Mouse (Mus musculus): Measurements from ENCODE around the gene Irf9. TPM values are rescaled to one million over a fixed set of nuclear protein-coding genes. Genes with fewer than 3 reads are reported as not detected.

Irf9 gene
- polyA plus RNA-seq, 2 experiments from 2014 or later = 129 to 164 TPM

DNA sequence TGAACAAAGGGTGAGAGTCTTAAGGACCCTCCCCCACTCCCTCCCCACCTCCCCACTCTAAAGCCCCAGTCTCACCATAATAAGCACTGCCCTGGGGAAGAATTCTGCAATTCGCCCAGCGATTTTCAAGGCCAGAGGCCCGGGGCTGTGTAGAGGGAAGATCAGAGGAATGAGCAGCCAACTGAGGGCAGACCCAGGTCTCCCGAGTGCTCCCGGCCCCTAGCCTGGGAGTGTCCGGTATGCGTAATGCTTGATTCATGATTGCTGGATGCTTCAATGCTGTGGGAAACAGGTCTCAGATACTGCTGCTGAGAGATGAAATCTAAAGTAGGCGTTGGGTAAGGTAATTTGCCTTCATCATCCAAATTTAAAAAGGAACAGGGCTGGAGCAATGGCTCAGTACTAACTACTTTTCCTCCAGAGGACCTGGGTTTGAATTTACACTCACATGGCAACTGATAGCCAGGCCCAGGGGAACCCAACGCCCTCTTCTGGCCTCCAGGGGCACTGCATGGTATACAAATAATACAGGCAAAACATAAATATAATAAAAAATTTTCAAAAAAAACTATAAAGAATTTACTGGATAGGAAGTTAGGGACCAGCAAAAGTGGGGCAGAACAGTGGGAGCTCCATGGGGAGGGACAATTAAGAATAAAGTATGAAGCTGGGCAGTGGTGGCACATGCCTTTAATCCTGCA, 21.2 kb upstream of the Irf9 start:
- no peak for ATAC-seq

DNA sequence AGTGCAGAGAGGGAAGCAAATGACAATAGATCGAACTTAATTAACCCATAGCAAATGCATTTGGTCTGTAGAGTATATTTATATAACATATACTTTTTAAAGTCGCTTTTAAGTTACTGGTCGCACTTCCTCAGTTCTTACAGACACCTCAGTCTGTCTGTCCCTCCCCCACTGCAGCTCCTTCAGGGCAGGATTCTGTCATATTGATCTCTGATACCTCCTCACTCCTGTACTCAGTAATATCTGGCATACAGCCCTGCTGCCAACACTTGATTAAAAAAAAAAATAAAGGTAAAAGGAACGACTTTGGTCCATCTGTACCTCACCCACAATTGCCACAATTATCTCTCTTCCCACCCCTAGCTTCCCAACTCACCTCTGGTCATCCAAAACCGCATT, 19.1 kb upstream of the Irf9 start:
- no peak for ATAC-seq

DNA sequence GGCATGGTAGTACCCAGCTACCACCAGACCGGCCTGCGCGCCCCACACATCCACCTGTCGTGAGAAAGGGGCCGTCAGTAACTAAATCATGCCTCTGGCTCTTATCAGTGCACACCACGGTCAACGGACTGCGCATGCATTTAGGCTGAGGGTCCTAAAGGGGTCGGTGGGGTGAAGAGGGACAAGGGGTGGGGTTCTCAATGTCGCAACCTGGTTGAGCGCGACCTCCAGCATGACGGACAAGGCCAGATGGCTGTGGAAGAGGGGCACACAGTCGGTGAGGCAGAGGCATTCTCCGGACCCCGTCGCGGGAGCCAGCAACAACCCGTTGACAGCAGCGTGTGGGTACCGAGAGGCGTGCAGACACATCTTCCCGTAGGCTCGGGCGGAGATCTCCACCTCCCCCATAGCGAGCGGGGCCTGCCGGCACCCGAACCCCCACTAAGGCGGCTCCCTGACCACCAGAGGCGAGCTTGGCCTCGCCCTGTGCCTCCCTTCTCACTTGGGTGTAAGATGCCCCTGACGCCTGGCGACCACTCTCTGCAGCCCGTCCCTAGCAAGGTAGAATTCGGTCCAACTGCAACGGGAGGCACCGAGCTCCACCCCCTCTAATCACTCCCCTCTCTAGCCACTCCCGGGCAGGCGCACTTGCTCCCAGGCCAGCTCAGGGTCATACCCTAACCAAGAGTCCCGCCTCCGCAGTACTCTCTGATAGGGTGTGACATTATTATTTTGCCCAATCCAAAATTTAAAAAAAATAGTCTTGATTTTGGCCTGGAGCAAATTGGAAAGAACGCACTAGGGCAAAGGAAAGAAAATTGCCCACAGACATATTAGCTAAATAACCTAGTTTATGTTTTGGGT, 18.4 kb upstream of the Irf9 start, which contains the start of gene Emc9:
Gene Emc9 (minus strand): TSS at position 601 of the 864 bp plus-strand sequence.
- ATAC-seq = peak; percentile 78

DNA sequence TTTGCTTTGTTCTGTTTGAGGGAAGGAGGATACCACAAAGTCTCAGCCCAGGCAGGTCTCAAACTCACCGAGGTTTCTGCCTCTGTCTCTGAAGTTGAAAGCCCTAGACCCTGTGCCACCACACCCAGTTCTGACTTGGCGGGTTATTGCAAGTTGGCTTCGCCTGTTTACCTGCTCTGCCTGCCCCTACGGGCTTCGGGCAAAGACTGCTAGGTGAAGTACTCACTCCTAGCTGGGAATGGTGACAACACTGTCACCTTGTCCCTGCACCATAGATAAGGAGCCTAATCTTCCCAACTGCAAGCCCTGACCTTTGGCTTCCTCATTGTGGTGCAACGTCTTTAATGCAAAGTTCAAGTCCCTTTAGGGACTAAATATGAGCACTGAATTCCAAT, 17.8 kb upstream of the Irf9 start:
- ATAC-seq = peak; percentile 26

DNA sequence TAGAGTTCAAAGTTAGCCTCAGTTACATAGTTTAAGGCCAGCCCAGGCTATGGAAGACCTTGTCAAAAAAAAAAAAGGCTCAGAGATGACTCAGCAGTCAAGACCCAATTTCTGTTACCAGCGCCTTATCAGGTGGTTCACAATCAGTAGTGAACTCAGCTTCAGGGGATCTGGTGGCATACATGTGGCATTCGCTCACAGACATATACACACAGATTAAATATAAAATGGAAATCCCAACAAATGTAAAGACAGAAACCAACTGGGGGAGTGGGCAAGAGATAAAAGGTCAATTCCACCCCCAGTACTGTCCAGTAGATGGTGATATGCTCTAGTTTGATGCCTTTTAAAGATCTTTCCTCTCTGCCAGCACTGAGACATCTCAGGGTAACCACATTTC, 17.2 kb upstream of the Irf9 start:
- no peak for ATAC-seq

DNA sequence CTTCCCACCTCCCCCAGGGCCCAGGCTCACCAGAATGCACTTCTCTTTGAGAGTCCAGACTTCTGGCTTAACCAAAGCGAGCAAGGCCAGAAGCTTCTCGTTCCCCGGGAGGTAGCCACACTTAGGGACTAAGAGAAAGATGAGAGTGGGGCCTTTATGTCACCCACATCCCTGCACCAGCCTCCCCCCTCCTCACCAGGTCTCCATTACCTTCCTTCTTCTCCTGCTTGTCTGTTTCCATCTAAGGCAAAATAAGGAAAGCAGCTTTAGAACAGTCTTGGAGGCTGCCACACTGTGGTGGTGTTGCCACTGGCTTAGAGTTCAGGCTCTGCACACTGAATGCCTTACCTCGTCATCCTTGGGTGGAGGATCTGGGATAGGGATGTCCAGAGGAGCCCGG, 14.1 kb upstream of the Irf9 start:
- ATAC-seq = no peak

DNA sequence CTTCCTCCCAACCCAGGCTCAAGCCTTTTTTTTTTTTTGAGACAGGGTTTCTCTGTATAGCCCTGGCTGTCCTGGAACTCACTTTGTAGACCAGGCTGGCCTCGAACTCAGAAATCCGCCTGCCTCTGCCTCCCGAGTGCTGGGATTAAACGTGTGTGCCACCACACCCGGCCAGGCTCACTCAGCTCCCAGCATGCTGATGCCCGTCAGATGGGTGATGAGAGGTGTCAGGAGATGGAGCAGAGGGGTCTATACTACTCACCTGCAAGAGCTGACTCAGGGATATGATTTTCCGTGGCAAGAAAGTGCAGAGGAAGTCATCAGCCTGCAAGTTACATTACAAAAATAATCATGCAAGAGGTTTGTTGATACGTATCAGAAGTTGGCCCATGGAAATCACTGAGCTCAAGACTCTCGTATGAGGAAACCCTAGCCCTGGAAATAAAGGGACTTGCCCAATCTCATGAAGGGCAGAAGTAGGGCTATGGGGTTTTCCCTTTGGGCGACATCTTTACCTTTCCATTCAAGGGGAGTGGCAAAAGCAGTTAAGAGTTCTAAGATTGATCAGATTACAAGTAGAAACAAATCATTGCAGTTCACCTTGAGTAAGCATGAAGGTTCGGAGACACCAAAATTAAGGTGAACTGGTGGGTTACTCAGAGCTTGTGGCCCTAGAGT, 13.5 kb upstream of the Irf9 start:
- ATAC-seq = peak; percentile 36

DNA sequence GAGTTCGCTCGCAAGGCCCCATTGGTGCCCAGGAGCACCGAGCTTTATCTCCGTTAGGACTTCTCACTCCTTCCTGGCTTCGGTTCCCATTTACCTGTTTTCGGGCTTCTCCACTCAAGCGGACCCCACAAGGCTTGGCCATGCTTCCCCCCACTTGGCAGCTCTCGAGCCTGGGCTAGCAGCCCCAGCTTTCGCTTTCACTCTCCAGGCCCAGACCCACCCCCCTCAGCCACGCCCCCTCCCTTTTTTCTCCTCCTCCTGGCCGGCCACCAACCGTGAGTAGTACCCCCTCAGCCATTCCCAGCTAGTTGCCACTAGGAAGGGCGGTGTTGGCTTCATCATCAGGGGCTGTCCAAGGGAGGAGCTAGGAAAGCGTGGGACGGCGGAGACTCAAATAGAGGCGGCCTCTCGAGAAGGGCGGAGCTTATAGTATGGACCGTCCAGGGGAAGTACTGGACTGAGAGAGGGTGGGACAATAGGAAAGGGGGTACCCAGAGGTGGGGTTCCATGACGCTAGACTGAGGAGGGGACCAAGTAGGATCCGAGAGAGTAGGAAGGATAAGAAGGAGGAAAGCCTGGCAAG, 12.5 kb upstream of the Irf9 start, which contains the start of gene Psme2:
Gene Psme2 (minus strand): TSS at position 366 of the 583 bp plus-strand sequence.
- peak; percentile 55 for ATAC-seq

DNA sequence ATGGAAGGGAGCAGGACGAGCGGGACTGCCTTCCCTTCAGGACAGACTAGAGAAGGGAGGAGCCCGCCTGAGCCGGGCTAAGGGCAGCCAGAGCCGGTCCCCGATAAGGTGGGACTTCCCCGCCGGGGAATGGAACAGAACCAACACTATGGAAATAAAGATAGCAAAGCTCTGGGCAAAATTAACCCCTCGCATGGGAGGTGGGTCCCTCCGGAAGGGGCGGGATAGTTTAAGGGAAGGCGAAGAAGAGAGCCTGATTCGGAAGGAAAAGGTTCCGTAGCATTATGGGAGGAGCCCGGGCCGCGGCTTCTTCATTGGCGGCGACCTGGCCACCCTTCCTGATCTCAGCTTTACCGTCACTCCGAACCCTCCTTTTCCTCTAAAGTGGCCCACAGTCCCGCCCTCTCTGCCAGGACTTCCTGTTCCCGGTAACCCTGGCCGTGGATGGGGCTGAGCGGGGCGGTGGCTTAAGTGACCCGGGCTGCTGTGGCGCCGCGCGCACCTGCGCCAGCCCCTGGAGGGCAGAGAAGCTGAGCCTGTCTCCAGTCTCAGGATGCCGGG, 12.0 kb upstream of the Irf9 start, which contains the start of gene Rnf31:
Gene Rnf31 (plus strand): TSS at position 378 of the 561 bp plus-strand sequence.
- ATAC-seq = peak; percentile 70

DNA sequence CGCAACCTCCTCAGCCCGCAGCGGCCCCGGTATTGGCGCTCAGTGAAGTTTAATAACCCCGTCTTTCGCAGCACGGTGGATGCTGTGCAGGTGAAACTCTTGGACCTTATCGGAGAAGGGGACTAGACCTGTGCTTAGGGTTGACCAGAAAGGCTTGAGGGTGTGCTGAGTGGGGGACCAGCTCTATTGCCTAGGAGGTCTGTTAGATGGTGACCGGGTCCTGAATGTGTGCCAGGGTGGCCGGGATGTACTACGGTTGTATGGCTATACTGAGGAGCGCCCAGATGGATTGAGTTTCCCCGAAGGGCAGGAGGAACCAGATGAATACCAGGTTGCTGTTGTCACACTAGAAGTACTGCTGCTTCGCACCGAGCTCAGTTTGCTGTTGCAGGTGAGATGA, 11.1 kb upstream of the Irf9 start:
- ATAC-seq = no peak

DNA sequence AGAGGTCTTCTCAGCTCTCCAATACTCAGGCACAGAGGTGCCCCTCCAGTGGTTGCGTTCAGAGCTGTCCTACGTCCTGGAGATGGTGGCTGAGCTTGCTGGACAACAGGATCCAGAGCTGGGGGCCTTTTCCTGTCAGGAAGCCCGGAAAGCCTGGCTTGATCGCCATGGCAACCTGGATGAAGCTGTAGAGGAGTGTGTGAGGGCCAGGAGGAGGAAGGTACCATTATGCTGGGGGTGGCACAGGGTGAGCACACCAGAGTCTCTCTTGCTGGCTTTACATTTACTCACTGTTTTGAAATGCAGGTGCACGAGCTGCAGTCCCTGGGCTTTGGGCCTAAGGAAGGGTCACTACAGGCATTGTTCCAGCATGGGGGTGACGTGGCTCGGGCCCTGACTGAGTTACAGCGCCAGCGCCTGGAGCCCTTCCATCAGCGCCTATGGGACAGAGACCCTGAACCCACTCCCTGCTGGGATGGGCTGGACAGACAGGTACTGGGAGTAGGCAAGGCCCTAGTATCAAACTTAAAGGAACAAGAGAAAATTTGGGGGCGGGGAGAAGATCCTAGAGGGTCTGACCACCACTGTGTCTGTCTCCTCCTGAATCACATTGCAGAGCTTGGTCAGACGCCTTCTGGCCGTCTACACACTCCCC, 7.2 kb upstream of the Irf9 start:
- ATAC-seq = no peak

GRCm38 (mm10) chr14:55598521-55599390, 4.6 kb upstream of the Irf9 start:
- ATAC-seq = no peak

GRCm38 (mm10) chr14:55603633-55604576, 534 bp downstream of the Irf9 start:
- peak; percentile 90 for ATAC-seq

DNA sequence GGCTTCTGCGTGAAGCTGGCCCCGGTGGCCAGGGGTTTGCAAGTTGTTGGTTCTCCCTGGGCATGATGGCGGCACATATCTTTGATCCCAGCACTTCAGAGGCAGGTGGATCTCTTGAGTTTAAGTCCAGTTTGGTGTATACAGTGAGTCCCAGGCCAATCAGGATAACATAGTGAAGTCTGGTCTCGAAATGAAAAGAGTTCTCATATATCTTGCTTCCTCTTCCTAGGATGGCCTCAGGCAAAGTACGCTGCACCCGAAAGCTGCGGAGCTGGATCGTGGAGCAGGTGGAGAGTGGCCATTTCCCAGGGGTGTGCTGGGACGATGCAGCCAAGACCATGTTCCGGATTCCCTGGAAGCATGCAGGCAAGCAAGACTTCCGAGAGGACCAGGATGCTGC, 1.5 kb downstream of the Irf9 start:
- ATAC-seq = no peak

- no peak for ATAC-seq
These were observed 2.5 kb downstream of the Irf9 start for GRCm38 (mm10) chr14:55605743-55606459.

- no peak for ATAC-seq
These were observed 5.0 kb downstream of the Irf9 start for GRCm38 (mm10) chr14:55608339-55608738.

DNA sequence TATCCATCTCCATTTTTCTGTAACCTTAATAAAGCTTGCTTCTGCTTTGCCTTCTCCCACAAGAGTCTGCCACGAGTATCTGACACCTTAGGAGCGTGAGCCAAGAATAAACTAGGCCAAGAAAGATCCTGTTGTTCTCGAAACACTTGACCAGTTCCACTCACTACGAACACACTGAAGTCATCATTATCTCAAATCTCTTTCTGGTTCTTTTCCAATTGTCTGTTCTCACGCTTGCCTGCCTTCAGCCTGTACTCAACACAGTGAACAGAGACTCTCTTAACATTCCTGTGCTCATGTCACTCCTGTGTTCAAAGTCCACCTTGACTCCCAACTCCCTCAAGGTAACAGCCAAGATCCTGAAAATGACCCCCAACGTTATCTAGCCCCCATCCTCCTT, 10.0 kb downstream of the Irf9 start:
- no peak for ATAC-seq

- no peak for ATAC-seq
These were observed 11.3 kb downstream of the Irf9 start for GRCm38 (mm10) chr14:55614565-55615178.

DNA sequence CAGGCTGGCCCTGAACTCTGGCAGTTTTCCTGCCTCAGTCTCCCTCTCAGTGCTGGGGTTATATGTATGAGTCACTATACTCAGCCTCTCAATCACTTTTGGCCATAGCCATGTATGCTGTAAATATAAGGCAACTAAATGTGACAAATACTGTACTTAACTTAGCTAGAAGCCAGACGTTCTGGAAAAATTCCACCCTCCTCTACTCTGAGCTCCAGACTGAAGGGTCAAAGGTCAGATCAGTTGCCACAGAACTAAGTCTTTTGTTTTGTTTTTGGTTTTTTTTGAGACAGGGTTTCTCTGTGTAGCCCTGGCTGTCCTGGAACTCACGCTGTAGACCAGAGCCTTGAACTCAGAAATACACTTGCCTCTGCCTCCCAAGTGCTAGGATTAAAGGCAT, 12.5 kb downstream of the Irf9 start:
- no peak for ATAC-seq

All from activated CD4-positive, CD25-positive, alpha-beta regulatory T cell, adult 4 months (primary cell).